Mouse (Mus musculus) urinary bladder, postnatal 36 days (tissue): ENCODE data around the gene Kdm2b.
"Not testable (repeated sequence)": the region's sequence is repeated elsewhere in the genome, so short reads cannot be mapped to it uniquely, and the experiment has no call there.

Experiments used
- DNase-seq, 2 experiments: peaks; one replicate each; pipeline ENCODE4 v3.0.0; 2022; ENCODE audit warnings: low spot score in 2 of 2, mixed read lengths in 1 of 2

Gene Kdm2b

DNA sequence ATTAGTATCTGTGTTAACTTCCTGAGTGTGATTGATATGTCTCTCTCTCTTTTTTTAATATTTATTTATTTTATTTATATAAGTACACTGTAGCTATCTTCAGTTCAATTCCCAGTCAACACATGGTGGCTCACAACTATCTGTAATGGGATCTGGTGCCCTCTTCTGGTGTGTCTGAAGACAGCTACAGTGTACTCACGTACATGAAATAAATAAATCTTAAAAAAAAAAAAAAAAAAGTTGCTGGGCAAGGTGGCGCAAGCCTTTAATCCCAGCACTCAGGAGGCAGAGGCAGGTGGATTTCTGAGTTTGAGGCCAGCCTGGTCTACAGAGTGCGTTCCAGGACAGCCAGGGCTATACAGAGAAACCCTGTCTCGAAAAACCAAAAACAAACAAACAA lies 14.9 kb downstream of the Kdm2b start:
- not testable (repeated sequence) for DNase-seq

DNA sequence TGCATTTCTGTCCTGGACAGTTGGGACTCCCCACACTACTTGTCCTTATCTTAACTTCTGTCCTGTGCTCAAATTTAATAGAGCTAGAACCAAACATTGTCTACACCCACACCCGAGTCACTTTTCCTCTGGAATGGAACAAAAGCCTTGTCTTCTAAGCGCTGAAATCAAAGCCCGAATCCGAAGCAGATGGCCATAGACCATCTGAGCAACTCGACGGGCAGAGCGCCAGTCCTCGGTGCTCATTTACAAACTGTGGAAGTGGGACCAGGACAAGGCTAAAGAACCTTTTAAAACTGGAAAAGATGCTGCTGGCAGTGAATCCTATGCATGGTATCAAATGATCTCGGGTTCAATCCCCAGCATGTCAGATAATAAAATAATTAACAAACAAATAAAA lies 17.5 kb downstream of the Kdm2b start:
- no peak for DNase-seq

DNA sequence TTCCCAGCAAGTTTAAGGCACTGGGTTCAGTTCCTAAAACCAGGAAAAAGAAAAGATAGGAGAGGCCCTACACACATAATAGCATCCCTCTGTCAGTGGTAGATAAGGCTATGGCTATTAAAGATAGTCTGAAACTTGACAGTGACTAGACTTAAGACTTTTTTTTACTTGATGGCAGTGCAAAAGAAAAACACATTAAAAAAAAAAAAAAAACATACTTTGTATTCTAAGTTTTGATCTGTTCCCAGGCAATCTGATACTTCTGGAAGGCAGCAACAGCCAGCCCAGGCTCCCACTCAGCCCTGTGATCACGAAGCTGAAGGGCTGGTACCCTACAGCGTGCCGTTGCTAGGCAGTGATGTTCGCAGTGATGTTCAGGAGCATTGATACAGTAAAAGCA lies 18.2 kb downstream of the Kdm2b start:
- no peak for DNase-seq

DNA sequence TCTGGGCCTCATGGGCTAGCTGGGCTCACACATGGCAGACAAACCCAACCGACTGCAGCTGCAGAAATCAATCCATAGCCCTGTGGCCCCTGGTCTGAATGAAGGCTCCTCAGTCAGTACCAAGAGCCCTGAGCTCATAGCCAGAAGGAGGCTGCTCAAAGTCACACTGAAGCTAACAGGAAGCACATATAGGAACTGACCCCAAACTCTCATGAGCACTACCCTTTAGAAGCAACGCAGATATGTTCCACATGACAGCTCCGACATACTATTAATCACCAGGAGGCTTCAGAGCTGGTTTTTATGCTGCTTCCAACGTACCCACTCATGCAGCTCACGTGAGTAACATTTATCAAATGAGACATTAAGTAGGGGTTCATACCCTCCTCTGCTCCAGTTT lies 19.6 kb downstream of the Kdm2b start:
- no peak for DNase-seq

DNA sequence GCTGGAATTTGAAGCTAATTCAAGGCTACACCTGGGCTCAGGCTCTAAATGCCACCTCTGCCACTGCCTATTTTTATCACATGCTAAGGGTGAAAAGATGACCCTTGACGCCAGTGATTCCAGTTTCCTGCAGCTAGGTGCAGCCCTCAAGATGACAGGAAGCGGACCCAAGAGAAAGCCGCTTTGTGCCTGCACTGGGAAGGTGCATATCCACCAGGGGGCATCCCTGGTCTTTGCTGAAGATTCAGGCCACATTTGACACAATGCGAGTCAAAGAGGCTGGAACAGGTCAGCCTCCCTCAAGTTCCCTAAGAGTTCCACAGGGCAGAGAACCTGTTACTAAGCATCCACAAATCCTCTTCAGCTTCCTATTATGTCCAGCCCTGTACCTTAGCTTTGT lies 21.3 kb downstream of the Kdm2b start:
- peak; percentile 71 to 78 for DNase-seq

DNA sequence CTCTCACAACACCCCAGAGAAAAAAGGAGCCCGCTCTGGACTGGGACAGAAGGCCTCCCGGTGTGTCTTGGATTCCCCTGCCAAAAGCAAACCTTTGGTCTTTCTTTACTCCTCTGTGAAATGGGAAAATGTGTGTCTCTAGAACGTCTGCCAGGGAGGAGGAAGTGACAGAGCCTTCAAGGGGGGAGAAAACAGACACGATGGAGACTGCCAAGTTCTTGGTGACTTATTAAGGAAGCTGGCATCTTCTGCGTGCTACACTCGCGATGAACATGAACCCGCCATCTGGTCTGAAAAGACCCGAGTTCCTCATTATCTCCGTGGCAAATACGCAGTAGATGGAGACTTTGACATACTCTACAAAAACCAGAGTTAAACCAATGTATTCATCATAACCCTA lies 24.2 kb downstream of the Kdm2b start:
- DNase-seq, result no peak

DNA sequence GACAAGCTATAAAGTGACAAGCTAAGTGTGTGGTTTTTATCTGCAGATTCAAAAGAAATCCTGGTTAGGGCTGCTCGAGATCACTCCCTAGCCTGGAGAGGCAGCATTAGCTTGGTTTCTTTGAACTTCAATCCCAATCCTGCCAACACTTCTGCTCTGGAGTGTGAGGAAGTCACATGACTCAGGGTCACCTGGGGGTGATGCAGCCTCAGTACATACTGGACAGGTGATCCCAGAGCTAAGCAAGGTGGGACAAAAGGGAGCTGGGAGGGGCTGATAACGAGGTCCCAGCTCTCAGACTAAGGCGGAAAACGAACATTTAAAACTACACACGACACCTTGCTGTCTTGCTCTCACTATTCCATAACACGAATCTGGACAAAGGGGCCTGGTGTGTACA lies 24.8 kb downstream of the Kdm2b start:
- no peak for DNase-seq

DNA sequence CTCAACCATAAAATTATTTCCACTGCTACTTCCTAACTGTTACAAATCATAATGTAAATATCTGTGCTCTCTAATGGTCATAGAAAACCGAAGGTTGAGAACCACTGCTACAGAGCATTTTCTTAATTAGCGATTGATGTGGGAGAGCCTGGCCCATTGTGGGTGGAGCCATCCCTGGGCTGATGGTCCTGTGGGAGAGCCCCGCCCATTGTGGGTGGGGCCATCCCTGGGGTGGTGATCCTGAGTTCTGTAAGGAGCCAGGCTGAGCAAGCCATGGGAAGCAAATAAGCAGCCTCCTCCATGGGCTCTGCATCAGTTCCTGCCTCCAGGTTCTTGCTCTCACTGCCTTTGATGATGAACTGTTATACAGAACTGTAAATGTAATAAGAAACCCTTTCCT lies 27.7 kb downstream of the Kdm2b start:
- no peak for DNase-seq

DNA sequence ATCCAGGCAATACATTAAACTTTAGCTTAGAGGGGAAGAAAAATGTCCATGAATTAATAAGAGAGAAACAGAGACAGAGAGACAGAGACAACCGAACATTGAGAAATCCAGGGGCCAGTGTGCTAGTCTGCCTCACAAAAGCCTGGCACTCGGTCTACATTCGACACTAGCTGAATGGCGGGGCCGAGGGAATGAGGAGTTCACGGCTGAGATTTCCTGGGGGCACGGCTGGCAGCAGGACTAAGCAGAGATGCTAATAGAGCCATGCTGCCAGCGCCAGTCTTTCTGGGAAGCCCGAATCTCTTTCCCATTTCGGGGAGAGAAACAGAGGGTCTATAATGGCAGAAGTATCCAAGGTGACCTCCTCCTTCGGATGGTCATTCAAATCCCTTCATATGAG lies 30.2 kb downstream of the Kdm2b start:
- no peak for DNase-seq

DNA sequence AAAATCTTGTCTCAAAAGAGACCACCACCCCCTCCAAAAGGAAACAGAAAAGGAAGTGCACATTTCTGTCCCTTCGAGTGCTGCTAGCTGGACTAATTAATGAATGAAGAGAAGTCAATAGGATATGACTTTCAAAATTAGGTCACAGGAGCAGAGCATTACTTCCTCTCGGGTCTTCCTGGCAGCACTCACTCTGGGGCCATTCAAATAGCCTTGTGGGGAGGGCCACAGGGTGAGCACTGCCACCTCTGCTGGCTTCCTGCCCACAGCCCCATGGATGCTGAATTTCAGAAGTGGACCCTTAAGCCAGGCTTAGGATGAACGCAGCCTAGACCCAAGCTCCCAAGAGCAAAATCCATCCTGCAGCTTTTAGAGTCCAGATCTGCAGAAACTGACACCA lies 33.6 kb downstream of the Kdm2b start:
- no peak for DNase-seq

DNA sequence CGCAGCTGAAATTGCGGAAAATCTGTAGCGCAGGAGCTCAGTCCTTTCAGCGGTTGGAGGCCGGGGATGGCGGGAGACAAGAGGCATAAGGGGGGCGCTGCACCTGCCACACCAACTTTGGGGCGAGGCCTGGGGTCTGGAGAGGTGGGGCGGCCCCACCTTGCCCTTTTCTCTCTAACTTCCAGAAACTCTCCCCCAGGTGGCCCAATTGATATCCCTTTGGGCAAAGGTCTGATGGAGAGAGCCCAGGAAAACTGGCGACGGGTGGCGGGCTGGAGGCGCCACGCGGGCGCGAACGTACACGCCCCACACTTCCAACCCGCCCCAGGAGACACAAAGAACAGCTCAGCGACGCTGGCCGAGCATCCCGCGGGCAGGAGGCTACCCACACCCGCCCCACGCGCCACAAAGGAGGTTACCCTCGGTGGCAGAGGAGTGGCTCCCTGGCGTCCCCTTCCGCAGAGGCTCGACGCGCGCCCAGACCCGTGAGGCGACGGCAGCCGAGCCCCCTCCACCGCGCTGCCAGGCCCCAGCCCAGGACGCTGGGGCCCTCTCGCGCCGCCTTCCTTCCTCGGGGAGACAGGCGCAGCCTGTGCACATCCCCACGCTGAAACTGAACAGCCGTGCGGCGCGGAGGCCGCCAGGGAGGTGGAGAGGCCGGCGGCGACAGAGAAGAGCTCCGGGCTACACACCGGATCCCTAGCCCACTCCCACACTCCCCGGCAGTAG lies 37.5 kb downstream of the Kdm2b start:
- peak in 1 of 2 experiments; percentile 10 for DNase-seq

DNA sequence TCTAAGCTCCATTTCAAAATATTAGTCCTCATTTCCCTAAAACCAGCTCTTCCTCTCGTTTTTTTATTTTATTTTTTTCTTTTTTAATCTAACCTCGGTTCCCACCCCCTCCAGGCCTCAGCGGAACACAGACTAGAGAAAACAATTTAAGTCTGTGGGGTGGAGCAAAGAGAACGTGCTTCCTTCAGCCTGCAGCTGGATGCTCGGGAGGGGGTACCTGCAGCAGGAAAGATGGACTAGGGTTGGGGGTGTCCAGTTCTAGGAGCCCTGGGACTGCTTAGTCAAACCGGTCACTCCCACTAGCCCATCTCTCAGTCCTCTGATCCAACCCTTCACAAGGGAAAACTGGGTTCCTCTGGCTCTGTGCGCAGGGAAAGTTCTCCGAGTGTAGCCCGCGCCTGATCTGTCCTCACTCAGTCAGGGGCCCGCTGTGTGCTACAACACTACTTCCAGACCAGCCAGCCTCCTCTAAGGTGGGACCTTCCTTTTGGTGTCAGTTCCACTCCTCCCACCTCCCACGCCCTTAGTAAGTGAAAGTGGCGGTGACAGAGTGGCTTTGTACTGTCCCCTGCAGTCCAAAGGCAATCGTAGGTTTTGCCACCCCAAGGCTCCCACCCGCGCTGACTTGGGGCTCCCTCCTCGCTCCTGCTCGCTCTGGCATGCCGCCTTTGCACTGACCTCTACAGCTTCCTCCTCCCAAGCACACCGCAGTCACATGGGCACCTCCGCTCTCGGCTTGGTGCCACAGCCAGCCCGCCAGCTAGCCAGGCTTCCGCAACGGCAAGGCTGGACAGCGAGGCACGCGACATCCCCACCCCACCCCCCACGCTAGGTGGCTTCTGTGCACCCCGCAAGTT lies 38.3 kb downstream of the Kdm2b start:
- DNase-seq, result peak; percentile 30 to 55

DNA sequence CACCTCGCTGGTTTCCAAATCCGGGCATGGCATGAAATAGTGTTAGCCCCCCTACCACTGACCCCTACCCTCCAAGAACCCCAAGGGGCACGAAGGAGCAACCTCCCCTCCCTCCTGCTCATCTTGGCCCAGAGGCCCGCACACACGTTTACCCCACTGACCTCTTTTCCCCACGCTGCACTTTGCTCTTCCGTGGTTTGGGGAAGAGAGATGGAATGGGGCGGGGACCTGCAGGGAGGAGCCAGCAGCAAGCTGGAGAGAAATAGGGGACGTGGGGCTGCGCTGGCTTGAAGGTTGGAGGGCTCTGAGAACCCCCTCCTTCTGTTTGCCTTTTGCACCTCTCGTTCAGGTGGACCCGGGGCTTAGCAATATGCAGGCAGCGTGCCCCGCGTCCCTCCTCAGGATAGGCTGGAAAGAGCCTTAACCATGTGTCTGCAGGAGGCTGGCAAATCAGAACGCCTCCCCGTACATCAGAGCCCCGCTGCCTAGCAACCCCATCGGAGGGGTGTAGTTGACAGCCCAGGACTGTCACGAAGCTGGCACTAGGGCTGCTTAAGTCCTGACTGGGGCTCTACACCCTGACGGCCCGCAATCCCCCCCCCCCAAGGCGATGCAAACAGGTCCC lies 39.2 kb downstream of the Kdm2b start:
- no peak for DNase-seq

DNA sequence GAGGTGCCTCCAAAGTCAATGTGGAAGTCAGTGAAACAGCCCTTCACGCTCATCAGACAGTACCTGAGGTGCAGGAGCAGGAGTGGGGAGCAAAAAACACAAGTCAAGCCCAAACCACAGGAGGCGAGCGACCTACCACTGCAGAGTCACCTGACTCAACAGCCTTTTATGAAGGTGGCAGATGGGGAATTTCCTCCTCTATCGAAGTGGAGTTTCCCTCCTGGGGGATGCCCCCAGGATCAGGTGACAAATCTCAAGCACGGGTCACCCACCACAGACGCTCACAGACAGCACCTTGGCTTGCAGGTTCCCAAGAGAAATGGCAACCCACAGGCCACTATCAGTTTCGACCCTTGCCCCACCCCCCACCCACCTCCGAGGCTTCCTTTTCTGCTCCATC lies 40.5 kb downstream of the Kdm2b start:
- DNase-seq, result no peak

DNA sequence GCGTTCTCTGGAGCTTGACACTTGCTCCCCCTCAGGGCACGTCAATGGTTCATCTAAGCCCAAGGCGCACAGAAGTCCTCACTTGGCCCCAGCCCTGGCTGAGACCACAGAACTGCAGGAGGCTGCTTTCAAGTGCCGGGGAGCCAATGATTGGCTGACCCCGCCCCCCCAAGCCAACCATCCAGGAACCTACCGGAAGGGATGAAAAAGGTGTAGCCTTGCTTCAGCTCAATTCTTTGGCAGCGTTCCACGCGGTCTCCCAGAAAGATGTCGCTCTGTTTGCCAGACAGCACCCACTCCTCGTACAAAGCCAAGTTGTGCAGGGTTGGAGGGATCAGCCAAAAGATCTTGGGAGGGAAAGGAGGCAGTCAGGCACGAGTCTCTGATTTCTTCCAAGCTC lies 42.1 kb downstream of the Kdm2b start:
- DNase-seq, result no peak

DNA sequence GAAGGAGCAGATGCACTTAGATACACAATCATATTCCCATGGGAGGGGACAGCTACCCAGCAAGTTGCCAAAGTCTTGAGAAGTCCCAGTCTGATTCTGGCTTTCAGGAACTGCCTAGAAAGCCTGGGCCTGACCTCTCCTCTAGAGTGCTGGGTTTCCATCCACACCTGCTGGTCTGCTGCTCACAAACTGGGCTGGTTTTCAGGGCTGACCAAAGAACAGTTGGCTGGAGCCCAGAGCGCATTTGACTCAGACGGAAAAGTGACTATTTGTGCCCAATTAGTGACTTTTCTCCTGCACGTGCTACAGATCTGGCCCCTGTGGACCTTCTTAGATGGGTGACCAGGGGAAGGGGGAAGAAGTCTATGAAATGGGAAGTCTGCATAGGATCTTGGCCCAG lies 50.9 kb downstream of the Kdm2b start:
- DNase-seq, result peak in 1 of 2 experiments; percentile 22

DNA sequence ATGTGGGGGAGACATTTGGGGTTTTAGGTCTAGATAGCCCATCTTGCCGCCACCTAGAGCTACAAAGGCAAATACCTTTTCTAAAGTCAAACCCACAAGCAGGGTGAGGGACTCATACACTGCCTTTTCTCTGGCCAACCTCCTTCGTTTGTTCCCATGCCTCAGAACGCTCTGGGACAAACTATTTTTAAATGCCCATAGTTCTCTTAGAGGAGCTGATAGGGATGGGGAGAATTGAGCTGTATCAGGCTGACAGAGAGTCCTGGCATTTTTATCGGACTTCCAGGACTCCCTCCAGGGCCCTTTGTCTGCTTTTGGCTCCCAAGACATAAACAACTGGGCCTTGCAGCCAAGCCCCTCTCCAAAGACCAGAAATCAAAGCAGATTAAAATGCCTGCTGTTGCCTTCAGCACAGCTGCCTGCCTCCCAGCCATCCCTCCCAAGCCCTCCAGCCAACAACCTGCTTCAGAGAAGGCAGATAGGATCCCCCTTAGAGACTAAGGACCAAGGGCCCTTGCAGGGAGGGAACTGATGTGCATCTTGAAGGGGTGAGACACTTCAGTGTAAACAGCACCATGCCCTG lies 51.6 kb downstream of the Kdm2b start:
- DNase-seq, result no peak

DNA sequence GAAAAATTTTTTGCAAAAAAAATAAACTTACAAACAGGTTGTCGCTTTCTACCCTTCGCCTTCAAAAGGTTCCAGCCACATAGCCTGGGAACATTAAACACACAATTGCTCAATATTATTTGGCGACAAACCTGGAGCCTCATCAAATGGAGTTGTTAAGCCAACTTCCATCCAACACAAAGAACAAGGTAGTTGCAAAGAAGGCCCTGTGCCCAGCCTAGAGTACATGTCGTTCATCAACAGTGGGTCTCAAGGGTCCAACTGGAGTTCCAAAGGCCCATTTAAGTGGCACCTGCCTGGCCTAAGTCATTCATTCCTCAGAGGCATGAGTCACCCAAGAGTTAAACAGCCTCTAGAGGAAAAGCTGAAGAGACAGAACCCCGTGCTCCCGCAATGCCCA lies 52.6 kb downstream of the Kdm2b start:
- DNase-seq, result no peak

DNA sequence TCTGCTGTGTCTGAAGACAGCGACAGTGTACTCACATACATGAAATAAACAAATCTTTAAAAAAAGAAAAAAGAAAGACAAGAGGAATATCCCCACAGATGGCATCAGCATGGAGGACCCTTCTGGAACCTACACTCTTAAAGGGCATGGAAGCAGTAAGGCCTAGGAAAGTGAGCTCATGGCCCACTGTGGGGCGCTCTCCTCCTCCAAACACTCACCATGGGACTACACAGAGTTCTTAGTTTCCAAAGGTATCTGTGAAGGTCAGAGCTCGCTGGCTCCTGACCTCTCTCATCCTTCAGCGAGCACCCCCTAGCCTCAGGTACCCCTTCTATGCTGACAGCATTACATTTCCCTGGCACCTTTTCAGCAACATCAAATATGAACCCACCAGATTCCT lies 53.8 kb downstream of the Kdm2b start:
- no peak for DNase-seq

DNA sequence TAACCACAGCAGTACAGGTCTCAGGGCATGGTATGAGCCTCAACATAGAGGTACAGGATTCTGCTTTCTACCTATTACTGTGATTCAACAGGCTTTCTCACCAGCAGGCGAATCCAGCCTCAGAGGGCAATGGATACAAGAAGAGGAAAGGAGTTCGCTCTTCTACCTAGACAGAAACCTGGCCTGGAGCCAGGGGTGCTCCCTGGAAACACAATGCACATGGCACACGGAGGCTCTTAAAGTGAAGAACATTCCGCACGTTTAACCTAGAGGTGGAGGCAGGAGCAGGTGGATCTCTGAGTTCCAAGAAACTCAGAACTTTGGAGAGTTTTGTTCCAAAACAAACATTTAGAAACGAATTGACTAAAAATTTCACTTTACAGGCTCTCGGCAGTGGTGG lies 58.6 kb downstream of the Kdm2b start:
- DNase-seq, result no peak

DNA sequence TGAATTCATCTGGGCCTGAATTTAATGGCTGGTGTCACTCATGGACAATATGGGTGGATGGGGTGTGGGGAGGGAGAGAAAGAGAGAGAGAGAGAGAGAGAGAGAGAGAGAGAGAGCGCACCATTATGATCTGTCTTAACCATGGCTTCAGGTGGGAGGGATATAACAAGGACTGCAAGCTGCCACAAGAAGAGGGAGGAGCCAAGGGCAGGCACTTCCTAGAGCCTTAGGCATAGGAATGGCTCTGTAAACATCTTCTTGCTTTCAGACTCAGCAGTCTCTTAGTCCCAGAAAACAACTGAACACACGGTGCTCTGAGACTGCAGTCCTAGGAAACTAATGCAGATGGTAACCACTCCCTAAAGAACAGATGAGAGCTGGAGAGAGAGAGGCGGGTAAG lies 61.3 kb downstream of the Kdm2b start:
- no peak for DNase-seq

DNA sequence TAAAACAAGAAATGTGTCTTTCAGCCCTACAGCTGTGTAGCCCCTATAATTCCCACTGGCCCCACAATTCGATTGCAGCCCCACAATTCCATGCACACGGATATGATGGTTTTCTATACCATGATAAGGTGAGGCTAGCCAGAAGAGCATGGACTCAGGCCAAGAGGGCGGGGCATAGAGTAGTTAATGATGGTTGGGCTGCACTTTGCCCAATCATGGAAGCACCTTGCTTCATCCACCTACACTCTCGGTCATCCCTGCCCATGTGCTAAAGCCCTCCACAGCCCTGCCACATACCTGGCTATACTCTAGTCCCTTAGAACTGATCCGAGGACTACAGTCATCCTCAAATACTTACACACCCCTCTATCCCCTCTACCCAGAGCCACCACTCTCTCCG lies 61.9 kb downstream of the Kdm2b start:
- DNase-seq, result no peak

DNA sequence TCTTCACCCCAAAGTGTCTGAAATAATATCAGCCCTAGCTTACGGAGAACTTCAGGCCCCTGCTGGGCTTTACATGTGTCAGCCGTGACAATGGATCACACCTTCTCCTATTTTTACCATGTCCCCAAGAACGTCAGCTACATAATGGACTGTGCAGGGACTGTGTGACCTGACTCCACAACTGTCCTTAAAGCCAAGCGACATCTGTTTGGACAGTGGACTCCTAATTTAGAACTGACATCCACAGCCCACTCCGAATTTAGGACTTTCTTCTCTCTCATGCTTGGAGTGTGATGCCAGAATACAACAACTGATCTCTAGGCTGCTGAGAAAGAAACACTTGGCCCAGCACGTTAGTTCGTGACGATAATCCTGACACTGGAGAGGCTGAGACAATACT lies 62.5 kb downstream of the Kdm2b start:
- DNase-seq, result no peak
